Mouse (Mus musculus) brain, adult 2 months (tissue): ENCODE data around the gene Txlng.

Experiments used
- DNase-seq: peaks from one replicate; pipeline ENCODE4 v3.0.0; 2011; ENCODE audit warnings: low read depth, low spot score

The Txlng gene

GRCm38 (mm10) chrX:162760115-162760942, 68.9 kb downstream of the Txlng start, which contains the start of gene Rbbp7:
Rbbp7 (plus strand) TSS chrX:162760402.
- peak; percentile 97 for DNase-seq

DNA sequence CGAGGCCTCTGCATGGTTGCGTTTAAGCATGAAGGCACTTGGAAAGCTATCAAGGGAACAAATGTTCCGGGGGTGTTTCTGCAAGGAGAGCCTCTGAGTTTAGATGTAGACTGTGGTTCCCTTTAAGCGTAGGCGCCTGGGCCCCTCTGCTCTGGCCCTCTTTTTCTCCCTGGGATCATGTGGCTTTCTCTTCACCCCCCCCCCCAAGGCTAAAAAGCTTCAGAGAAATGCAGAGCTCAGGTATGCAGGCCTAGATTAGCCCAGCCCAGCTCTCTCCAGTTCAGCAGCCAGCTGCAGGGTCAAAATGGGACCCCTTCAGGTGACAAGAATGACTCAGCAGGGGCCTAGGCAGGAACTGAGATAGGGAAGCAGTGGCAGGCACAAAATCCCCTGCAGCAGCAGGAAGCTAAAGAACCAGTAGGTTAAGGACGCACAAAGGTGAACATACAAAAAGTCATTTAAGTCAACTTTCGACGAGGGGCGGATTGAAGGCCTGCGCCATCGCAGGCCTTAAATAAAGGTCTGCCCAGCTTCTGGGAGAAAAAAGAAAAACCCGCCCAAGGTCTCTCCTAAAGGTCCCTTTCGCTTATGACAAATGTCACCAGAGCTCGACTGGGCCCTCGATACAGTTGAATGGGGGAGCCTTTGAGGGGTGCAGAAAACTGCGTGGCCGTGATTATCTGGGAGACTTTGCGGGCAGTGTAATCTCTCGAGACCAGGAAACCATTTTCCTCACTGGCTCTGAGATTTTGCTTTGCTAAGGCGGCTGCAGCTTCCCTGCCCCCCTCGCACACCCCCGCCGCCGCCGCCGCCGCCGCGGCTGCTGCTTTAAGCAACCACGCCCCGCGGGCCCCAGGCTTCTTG, 69.8 kb downstream of the Txlng start:
- DNase-seq = peak; percentile 83

- no peak for DNase-seq
Measured at GRCm38 (mm10) chrX:162756058-162756457, 73.2 kb downstream of the Txlng start.

- DNase-seq = no peak
Measured at GRCm38 (mm10) chrX:162754314-162754713, 74.9 kb downstream of the Txlng start.

- no peak for DNase-seq
Measured at GRCm38 (mm10) chrX:162752418-162752817, 76.8 kb downstream of the Txlng start.

DNA sequence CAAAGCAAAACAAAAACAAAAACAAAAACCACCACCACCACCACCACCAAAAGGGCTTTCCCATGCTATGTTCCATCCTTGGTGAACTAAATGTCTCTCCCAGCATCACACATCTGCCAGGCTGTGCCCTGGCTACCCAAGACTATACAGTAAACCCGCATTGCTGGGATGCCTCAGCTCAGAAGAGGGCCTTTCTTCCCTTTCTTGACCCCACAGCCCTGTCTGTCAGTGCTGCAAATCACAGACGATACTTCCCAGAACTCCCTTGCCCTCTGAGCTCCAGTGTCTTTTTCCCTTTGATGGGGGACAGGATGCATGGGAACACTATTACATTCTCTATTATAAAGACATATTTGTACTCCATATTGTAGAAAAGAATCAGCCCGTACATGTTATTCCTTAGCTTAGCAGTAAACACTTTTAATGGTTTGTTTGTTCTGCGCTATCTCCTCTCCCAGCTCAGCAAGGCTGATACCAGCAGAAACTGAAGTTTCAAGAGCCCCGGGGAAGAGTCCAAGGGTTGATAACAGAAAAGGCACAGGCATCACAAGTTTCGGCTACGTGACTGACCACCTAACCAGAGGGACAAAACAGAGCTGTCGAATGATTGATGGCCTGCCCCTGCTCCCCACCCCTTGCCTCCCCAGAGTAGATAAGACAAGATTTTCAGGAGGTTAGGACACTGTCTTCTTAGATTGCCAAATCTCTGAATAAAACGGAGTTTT, 80.4 kb downstream of the Txlng start:
- no peak for DNase-seq

GRCm38 (mm10) chrX:162736140-162736659, 93.1 kb downstream of the Txlng start:
- peak; percentile 33 for DNase-seq

- DNase-seq = peak; percentile 88
Measured at GRCm38 (mm10) chrX:162734997-162735929, 94.0 kb downstream of the Txlng start.

DNA sequence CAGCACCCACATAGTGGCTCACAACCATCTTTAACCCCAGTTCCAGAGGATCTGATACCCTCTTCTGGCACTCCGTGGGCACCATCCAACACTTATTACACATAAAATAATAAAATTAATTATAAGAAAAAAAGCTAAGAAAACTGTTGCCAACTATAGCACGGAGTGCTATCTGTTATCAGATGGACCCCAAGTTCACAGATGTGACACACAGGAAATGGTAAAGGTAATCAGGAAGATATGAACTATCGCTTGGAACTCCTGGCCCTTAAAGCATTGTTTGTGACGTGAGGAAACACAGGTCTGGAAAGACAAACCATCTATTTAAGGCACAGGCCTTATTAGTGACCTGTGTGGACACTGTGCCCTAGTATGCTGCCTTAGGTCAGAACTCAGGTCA, 99.2 kb downstream of the Txlng start:
- DNase-seq = no peak
